Mouse (Mus musculus) thymus, adult 2 months (tissue): ENCODE results near the gene Dnajc7.
"Not testable (repeated sequence)": the region's sequence is repeated elsewhere in the genome, so short reads cannot be mapped to it uniquely, and the experiment has no call there.

ENCODE experiments used
- CTCF ChIP-seq: fragments of 200-500 bp; IDR thresholded peaks from 2 replicates; pipeline ENCODE4 v1.5.1; 2012; ENCODE audit warnings: mild to moderate bottlenecking, control low read depth, low read length, moderate library complexity, borderline replicate concordance; ENCODE audit not compliant: control insufficient read depth, poor library complexity, insufficient read depth; ENCODE audit errors: extremely low read depth
- POLR2A ChIP-seq: fragments of 200-500 bp; IDR thresholded peaks from 2 replicates; pipeline ENCODE4 v1.6.1; 2012; ENCODE audit warnings: mild to moderate bottlenecking, low read length, control low read depth, moderate library complexity; ENCODE audit not compliant: control insufficient read depth, poor library complexity, insufficient read depth; ENCODE audit errors: extremely low read depth

DNA sequence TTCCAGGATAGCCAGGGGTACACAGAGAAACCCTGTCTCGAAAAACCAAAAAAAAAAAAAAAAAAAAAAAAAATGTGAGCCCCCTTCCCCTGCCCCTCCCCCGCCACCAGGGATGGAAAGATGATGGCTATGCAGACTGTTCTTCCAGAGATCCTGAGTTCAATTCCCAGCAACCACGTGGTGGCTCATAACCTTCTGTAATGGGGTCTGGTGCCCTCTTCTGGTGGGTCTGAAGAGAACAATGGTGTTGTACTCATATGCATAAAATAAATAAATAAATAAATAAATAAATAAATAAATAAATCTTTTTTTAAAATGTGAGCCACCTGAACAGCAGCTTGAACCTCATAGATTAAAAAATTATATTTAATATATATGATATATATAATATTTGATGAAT, 35.6 kb upstream of the Dnajc7 start:
- not testable (repeated sequence) for TF ChIP-seq CTCF, POLR2A
